Mouse (Mus musculus): Measurements from ENCODE around the gene Nono.

- TF ChIP-seq CTCF (IDR thresholded peaks at IDR 0.05; ENCODE audit: low read depth) (no peak), EP300 (IDR thresholded peaks at IDR 0.05; ENCODE audit: low read depth) (no peak)
These were observed 44.5 kb upstream of the Nono start for GRCm38 (mm10) chrX:101384439-101385137.

Data from liver, postnatal 0 days (tissue).